Mouse (Mus musculus): ENCODE measurements around the gene Clip2. TPM values are rescaled to one million over a fixed set of nuclear protein-coding genes. Genes with fewer than 3 reads are reported as not detected.
A peak's percentile ranks its signal among the peaks of the same experiment; 100 is the strongest.

Clip2 gene
- polyA plus RNA-seq, 1 experiment from 2014 or later = 8.0 TPM

- Histone ChIP-seq H3K27me3 (ENCODE audit: control insufficient read depth, insufficient read depth, low read length) (no peaks in the 10 kb centered on the region), H3K4me3 (ENCODE audit: low read depth, low read length) (no peak overlapping the region), H3K9me3 (ENCODE audit: control insufficient read depth, low read length) (no peaks in the 10 kb centered on the region), H3K4me1 (replicated peaks; ENCODE audit: control insufficient read depth, insufficient read depth, low read length) (no peaks in the 10 kb centered on the region), H3K9ac (ENCODE audit: low read depth, low read length) (no peak overlapping the region), H3K4me2 (replicated peaks; ENCODE audit: low read depth, low read length) (no peak overlapping the region), H3K27ac (ENCODE audit: low read depth, low read length) (no peak overlapping the region), H3K36me3 (ENCODE audit: control insufficient read depth, insufficient read depth, low read length) (peaks cover 18% of the 10 kb centered on the region; the same call in 1 of the 2 replicates)
- ATAC-seq (ENCODE audit: low FRiP score) (no peak), DNase-seq (ENCODE audit: low spot score) (no peak)
- 66% methylated on average over 5 of the region's 5 CpGs for WGBS
These were observed 44.3 kb downstream of the Clip2 start for GRCm38 (mm10) chr5:134507859-134508399.

GRCm38 (mm10) chr5:134507307-134507706, 44.9 kb downstream of the Clip2 start:
- Histone ChIP-seq H3K9ac (ENCODE audit: low read depth, low read length) (no peak overlapping the region), H3K27ac (ENCODE audit: low read depth, low read length) (no peak overlapping the region), H3K4me2 (replicated peaks; ENCODE audit: low read depth, low read length) (no peak overlapping the region), H3K4me3 (ENCODE audit: low read depth, low read length) (no peak overlapping the region), H3K36me3 (ENCODE audit: control insufficient read depth, insufficient read depth, low read length) (peaks cover 24% of the 10 kb centered on the region; the same call in 1 of the 2 replicates), H3K4me1 (replicated peaks; ENCODE audit: control insufficient read depth, insufficient read depth, low read length) (no peaks in the 10 kb centered on the region), H3K27me3 (ENCODE audit: control insufficient read depth, insufficient read depth, low read length) (no peaks in the 10 kb centered on the region), H3K9me3 (ENCODE audit: control insufficient read depth, low read length) (no peaks in the 10 kb centered on the region)
- WGBS = 23% methylated on average over 10 of the region's 10 CpGs
- DNase-seq (ENCODE audit: low spot score) = peak; percentile 76
- 0 out of 2 replicates have a peak, but pooled peaks have one; percentile 55 for ATAC-seq (ENCODE audit: low FRiP score)

- DNase-seq (ENCODE audit: low spot score) (no peak), ATAC-seq (ENCODE audit: low FRiP score) (no peak)
- Histone ChIP-seq H3K4me3 (ENCODE audit: low read depth, low read length) (no peak overlapping the region), H3K9me3 (ENCODE audit: control insufficient read depth, low read length) (no peaks in the 10 kb centered on the region), H3K9ac (ENCODE audit: low read depth, low read length) (no peak overlapping the region), H3K27me3 (ENCODE audit: control insufficient read depth, insufficient read depth, low read length) (no peaks in the 10 kb centered on the region), H3K4me2 (replicated peaks; ENCODE audit: low read depth, low read length) (no peak overlapping the region), H3K27ac (ENCODE audit: low read depth, low read length) (no peak overlapping the region), H3K36me3 (ENCODE audit: control insufficient read depth, insufficient read depth, low read length) (peaks cover 23% of the 10 kb centered on the region; the same call in 1 of the 2 replicates), H3K4me1 (replicated peaks; ENCODE audit: control insufficient read depth, insufficient read depth, low read length) (no peaks in the 10 kb centered on the region)
- WGBS = 73% methylated on average over 9 of the region's 9 CpGs
These were observed 46.4 kb downstream of the Clip2 start for GRCm38 (mm10) chr5:134505810-134506292.

GRCm38 (mm10) chr5:134502591-134502990, 49.6 kb downstream of the Clip2 start:
- Histone ChIP-seq H3K4me2 (replicated peaks; ENCODE audit: low read depth, low read length) (no peak overlapping the region), H3K9me3 (ENCODE audit: control insufficient read depth, low read length) (no peaks in the 10 kb centered on the region), H3K4me3 (ENCODE audit: low read depth, low read length) (no peak overlapping the region), H3K4me1 (replicated peaks; ENCODE audit: control insufficient read depth, insufficient read depth, low read length) (no peaks in the 10 kb centered on the region), H3K27ac (ENCODE audit: low read depth, low read length) (no peak overlapping the region), H3K27me3 (ENCODE audit: control insufficient read depth, insufficient read depth, low read length) (no peaks in the 10 kb centered on the region), H3K9ac (ENCODE audit: low read depth, low read length) (no peak overlapping the region), H3K36me3 (ENCODE audit: control insufficient read depth, insufficient read depth, low read length) (0 out of 2 replicates have a peak, but pooled peaks cover 14% of the 10 kb centered on the region)
- ATAC-seq (ENCODE audit: low FRiP score) (no peak), DNase-seq (ENCODE audit: low spot score) (no peak)
- WGBS = 95% methylated on average over 18 of the region's 18 CpGs

- WGBS = 92% methylated on average over 9 of the region's 9 CpGs
These were observed 50.8 kb downstream of the Clip2 start for GRCm38 (mm10) chr5:134501453-134501852.

GRCm38 (mm10) chr5:134500681-134501080, 51.6 kb downstream of the Clip2 start:
- no peaks in the 10 kb centered on the region for H3K9me3 ChIP-seq (ENCODE audit: control insufficient read depth, low read length)
- no peak overlapping the region for H3K27ac ChIP-seq (ENCODE audit: low read depth, low read length)
- ATAC-seq (ENCODE audit: low FRiP score) (no peak), DNase-seq (ENCODE audit: low spot score) (no peak)
- no peak overlapping the region for H3K4me2 ChIP-seq (replicated peaks; ENCODE audit: low read depth, low read length)
- H3K36me3 ChIP-seq (ENCODE audit: control insufficient read depth, insufficient read depth, low read length) = peaks cover 23% of the 10 kb centered on the region
- H3K27me3 ChIP-seq (ENCODE audit: control insufficient read depth, insufficient read depth, low read length) = no peaks in the 10 kb centered on the region
- no peak overlapping the region for H3K4me3 ChIP-seq (ENCODE audit: low read depth, low read length)
- WGBS = 92% methylated on average over 3 of the region's 3 CpGs
- no peaks in the 10 kb centered on the region for H3K4me1 ChIP-seq (replicated peaks; ENCODE audit: control insufficient read depth, insufficient read depth, low read length)
- no peak overlapping the region for H3K9ac ChIP-seq (ENCODE audit: low read depth, low read length)

More at GRCm38 (mm10) chr5:134501453-134501852, 50.8 kb downstream of the Clip2 start:
- ATAC-seq (ENCODE audit: low FRiP score) (no peak), DNase-seq (ENCODE audit: low spot score) (no peak)
- Histone ChIP-seq H3K4me1 (replicated peaks; ENCODE audit: control insufficient read depth, insufficient read depth, low read length) (no peaks in the 10 kb centered on the region), H3K9me3 (ENCODE audit: control insufficient read depth, low read length) (no peaks in the 10 kb centered on the region), H3K4me3 (ENCODE audit: low read depth, low read length) (no peak overlapping the region), H3K9ac (ENCODE audit: low read depth, low read length) (no peak overlapping the region), H3K4me2 (replicated peaks; ENCODE audit: low read depth, low read length) (no peak overlapping the region), H3K36me3 (ENCODE audit: control insufficient read depth, insufficient read depth, low read length) (peaks cover 23% of the 10 kb centered on the region), H3K27me3 (ENCODE audit: control insufficient read depth, insufficient read depth, low read length) (no peaks in the 10 kb centered on the region), H3K27ac (ENCODE audit: low read depth, low read length) (no peak overlapping the region)

GRCm38 (mm10) chr5:134500062-134500461, 52.2 kb downstream of the Clip2 start:
- Histone ChIP-seq H3K36me3 (ENCODE audit: control insufficient read depth, insufficient read depth, low read length) (peaks cover 23% of the 10 kb centered on the region), H3K4me1 (replicated peaks; ENCODE audit: control insufficient read depth, insufficient read depth, low read length) (no peaks in the 10 kb centered on the region), H3K9ac (ENCODE audit: low read depth, low read length) (no peak overlapping the region), H3K9me3 (ENCODE audit: control insufficient read depth, low read length) (no peaks in the 10 kb centered on the region), H3K27ac (ENCODE audit: low read depth, low read length) (no peak overlapping the region), H3K27me3 (ENCODE audit: control insufficient read depth, insufficient read depth, low read length) (no peaks in the 10 kb centered on the region), H3K4me2 (replicated peaks; ENCODE audit: low read depth, low read length) (no peak overlapping the region), H3K4me3 (ENCODE audit: low read depth, low read length) (no peak overlapping the region)
- DNase-seq (ENCODE audit: low spot score) (peak; percentile 55), ATAC-seq (ENCODE audit: low FRiP score) (no peak)
- WGBS = 76% methylated on average over 4 of the region's 4 CpGs

- no peak for ATAC-seq (ENCODE audit: low FRiP score)
- Histone ChIP-seq H3K4me2 (replicated peaks; ENCODE audit: low read depth, low read length) (no peak overlapping the region), H3K9me3 (ENCODE audit: control insufficient read depth, low read length) (no peaks in the 10 kb centered on the region), H3K27me3 (ENCODE audit: control insufficient read depth, insufficient read depth, low read length) (no peaks in the 10 kb centered on the region), H3K36me3 (ENCODE audit: control insufficient read depth, insufficient read depth, low read length) (peaks cover 16% of the 10 kb centered on the region), H3K4me3 (ENCODE audit: low read depth, low read length) (no peak overlapping the region), H3K4me1 (replicated peaks; ENCODE audit: control insufficient read depth, insufficient read depth, low read length) (no peaks in the 10 kb centered on the region), H3K27ac (ENCODE audit: low read depth, low read length) (no peak overlapping the region), H3K9ac (ENCODE audit: low read depth, low read length) (no peak overlapping the region)
- 94% methylated on average over 5 of the region's 5 CpGs for WGBS
- no peak for DNase-seq (ENCODE audit: low spot score)
These were observed 55.2 kb downstream of the Clip2 start for GRCm38 (mm10) chr5:134497026-134497425.

- H3K9ac ChIP-seq (ENCODE audit: low read depth, low read length) = no peak overlapping the region
- no peak for ATAC-seq (ENCODE audit: low FRiP score)
- no peak overlapping the region for H3K4me3 ChIP-seq (ENCODE audit: low read depth, low read length)
- 85% methylated on average over 4 of the region's 4 CpGs for WGBS
- no peak overlapping the region for H3K27ac ChIP-seq (ENCODE audit: low read depth, low read length)
- no peak overlapping the region for H3K4me2 ChIP-seq (replicated peaks; ENCODE audit: low read depth, low read length)
- H3K4me1 ChIP-seq (replicated peaks; ENCODE audit: control insufficient read depth, insufficient read depth, low read length) = no peaks in the 10 kb centered on the region
- DNase-seq (ENCODE audit: low spot score) = no peak
- no peaks in the 10 kb centered on the region for H3K27me3 ChIP-seq (ENCODE audit: control insufficient read depth, insufficient read depth, low read length)
- no peaks in the 10 kb centered on the region for H3K9me3 ChIP-seq (ENCODE audit: control insufficient read depth, low read length)
- H3K36me3 ChIP-seq (ENCODE audit: control insufficient read depth, insufficient read depth, low read length) = peaks cover 12% of the 10 kb centered on the region
These were observed 56.4 kb downstream of the Clip2 start for GRCm38 (mm10) chr5:134495796-134496195.
